Mouse (Mus musculus): Measurements from ENCODE around the gene Snph.
A peak's percentile ranks its signal among the peaks of the same experiment; 100 is the strongest.

Snph gene

DNA sequence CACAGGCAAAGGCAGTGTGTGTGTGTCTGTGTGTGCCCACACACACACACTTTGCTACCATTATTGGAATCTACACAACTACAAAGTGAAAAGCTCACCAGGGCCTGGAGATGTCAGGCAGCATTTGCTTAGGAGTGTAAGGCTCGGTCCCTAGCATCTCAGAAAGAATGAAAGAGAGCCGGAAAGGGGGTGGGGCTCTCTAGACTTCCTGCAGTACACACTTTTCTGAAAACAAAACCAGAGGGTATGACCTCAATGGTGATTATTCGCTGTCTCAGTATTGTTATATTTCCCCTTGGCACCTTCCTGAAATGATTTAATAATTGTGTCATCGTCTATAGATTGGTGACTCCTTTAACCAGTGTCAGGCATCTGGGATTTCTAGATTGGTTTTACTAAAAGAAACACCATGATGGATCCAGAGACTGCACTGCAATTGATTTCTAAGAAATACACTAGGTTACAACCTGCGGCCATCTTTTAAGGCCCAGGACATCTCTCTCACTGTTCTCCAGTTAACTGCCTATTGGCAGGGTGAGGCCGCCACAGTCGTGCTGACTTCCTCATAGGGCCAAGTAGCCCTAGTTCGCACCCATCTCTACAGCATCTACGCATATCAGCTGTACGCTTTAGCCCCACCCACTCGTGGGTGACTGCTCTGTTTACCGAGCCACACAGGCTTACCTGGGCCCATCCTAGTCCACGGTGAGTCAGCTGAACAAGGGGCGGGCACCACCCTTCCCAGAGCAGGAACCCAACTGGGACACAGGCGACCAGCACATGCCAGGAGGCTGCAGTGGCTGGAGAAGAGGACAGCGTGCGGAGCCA is 60.3 kb downstream of the Snph start, which contains the start of gene Sdcbp2:
Sdcbp2 (plus strand) TSS at position 750 of the 828 bp plus-strand sequence.
- no peak for TF ChIP-seq GATA4 (IDR thresholded peaks at IDR 0.05; ENCODE audit: insufficient replicate concordance, low read length)

DNA sequence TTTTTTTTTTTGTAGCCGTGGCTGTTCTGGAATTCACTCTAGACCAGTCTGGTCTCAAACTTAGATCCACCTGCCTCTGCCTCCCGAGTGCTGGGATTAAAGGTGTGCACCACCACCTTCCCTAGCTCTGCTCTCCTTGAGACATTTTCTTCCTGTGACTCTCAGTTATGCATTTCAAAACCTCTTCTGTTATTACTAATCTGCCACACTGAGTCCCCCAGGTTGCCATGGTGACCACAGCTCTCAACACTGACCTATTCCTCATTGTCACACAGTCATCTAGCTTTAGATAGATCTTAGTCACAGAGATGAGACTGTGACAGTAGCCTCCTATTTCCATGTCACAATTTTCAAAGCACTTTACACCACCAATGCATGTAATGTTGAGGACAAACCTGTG is 62.9 kb downstream of the Snph start:
- no peak for TF ChIP-seq GATA4 (IDR thresholded peaks at IDR 0.05; ENCODE audit: insufficient replicate concordance, low read length)

- TF ChIP-seq GATA4 (IDR thresholded peaks at IDR 0.05; ENCODE audit: insufficient replicate concordance, low read length): no peak
Observed at GRCm38 (mm10) chr2:151566856-151567255, 65.5 kb downstream of the Snph start.

GRCm38 (mm10) chr2:151564986-151565385 is 67.4 kb downstream of the Snph start:
- TF ChIP-seq GATA4 (IDR thresholded peaks at IDR 0.05; ENCODE audit: insufficient replicate concordance, low read length): no peak

GRCm38 (mm10) chr2:151564006-151564405 is 68.4 kb downstream of the Snph start:
- TF ChIP-seq GATA4 (IDR thresholded peaks at IDR 0.05; ENCODE audit: insufficient replicate concordance, low read length): no peak

DNA sequence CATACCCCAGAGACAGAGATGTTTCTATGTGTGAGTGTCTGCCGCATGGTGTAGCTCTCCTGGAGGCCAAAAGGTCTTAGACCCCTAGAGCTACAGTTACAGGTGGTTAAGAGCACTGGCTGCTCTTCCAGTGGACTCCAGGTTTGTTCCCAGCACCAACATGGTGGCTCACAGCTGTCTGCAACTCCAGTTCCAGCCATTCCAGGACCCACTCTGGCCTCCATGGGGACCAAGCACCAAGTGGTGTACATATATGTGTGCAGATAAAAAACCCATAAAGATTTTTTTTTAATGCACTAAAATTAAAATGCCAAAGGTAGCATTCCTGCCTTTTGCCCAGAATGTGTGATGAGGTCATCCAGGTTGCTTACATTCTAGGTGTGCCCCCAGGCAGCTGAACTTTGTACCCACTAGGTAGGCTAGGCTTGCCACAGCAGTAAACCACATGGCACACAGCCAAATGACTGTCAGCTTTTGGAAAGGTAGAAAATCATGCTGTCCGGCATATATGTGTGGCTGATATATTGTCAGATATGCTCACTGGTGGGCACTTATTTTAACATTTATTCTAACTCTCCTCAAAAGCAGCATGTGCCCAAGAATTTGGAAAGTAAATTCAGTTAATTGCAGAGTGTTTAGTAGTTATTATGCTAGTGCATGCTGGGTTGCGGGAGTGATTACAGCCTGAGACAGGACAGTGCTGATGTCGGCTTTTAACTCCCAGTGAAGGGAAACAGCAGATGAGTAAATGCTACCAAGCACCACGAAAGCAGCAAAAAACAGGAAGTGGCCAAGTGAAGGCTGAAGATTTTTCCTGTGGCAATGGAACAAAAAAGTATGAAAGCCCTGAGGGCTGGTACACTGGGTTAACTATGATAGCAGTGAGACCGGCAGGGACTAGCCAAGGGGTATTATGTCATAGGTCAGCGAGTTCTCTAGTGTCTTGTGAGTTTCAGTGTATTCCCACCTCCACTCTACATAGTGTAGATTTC is 69.2 kb downstream of the Snph start:
- no peak for TF ChIP-seq GATA4 (IDR thresholded peaks at IDR 0.05; ENCODE audit: insufficient replicate concordance, low read length)

- TF ChIP-seq GATA4 (IDR thresholded peaks at IDR 0.05; ENCODE audit: insufficient replicate concordance, low read length): no peak
Observed at GRCm38 (mm10) chr2:151549615-151550121, 82.7 kb downstream of the Snph start.

DNA sequence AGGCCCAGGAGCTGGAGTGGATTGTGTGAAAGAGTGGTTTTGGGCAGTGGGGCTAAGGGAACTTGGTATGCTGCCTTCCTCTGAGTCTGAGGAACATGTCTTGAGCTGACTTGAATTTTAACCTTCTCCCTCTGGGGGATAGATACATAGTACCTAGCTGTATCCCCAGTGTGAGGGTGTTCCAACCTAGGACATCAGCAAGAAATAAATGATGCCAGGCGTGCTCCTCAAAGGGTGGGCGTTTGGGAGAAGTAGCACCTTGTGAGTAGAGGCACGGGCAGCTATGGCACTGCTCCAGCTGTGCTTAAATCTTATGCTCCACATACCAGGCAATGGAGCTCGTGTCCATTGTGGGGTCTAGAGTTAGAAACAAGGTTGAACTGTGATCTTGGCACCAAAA is 85.8 kb downstream of the Snph start:
- TF ChIP-seq GATA4 (IDR thresholded peaks at IDR 0.05; ENCODE audit: insufficient replicate concordance, low read length): no peak

DNA sequence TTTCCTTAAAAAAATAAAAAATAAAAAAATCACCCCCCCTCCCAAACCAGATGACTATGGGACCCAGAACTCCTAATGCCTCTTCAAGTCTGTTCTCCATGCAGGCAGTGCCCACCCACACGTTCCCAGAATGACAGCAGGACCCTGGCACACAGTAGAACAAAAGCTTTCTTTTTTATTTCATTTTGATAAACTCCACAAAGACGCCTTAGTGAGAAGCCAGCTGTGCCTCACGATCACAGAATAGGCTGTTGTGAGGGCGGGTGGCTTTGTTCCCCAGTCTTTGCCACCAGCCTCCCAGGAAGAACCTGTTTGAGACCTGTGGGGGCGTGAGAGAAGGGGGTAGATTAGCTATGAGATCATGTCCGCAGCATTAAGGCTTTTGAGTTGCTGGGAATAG is 87.7 kb downstream of the Snph start:
- TF ChIP-seq GATA4 (IDR thresholded peaks at IDR 0.05; ENCODE audit: insufficient replicate concordance, low read length): no peak

DNA sequence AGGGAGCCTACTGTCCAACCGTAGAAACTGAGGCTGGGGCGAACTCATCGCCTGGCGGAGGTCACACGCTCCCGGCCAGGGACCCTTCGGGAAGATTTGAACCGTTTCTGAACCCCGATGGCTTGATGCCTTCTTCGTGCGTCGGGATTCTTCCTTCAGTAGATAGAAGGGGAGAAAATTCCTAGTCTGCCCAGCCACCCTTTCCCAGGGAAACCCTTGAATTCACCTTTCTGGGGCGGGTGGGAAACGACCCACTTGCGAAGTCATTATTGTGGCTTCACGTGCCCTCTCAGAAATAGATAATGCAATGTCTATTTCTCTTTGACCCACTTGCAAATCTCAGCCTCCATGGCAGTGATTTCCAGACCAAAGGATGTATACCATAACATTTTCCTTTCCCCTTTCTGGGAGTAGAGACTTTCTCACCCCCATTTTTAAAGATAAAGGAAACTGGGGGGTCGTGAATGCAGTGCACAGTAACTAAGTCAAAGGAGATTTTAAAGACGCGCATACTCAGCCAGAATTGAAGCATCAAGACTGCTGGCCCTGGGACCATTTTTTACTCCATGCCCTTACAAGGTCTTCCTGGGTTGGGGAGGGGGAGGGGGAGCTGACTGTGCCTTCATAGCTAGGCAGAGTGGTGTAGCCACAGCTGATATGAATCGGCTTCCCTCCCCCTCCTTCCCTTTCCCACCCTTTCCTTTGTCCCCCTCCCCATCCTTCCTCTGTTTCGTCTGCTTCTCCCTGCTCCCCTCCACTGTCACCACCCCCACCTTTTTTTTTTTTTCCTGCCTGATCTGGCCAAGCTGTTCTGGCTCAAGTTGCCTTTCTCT is 89.1 kb downstream of the Snph start:
- peak; percentile 77; the same call in 1 of the 2 replicates for TF ChIP-seq GATA4 (IDR thresholded peaks at IDR 0.05; ENCODE audit: insufficient replicate concordance, low read length)

DNA sequence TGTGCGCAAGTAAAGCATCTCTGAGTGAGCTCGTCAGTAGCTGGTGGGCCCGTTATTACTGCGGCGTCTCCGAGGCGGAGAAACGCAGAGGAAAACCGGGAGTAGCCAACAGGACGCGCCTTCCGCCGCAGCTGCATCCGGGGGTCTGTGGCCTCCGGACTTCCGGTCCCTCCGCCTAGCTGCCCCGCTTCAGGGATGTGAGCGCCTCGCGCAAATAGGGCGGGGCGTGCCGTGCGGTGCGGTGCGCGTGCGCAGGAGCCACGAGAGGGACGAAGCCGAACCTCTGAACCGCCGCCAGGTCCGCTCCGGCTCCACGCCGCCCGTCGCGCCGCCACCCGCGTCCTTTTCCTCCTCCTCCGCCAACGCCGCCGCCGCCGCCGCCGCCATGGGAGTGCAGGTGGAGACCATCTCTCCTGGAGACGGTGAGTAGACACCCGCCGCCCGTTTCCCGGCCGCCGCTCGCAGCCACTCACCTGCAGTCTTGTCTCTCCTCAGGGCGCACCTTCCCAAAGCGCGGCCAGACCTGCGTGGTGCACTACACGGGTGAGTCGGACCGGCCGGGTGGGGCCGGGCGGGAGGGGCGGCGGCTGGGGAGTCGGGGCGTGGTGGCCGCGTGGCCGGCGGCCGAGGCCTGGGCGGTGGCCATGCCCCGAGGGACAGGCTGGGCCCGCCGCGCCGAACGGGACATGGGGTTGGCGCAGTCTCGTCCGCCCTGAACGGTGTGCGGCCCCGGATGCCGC is 89.9 kb downstream of the Snph start, which contains the start of gene Fkbp1a:
Fkbp1a (plus strand) TSS at position 161 of the 740 bp plus-strand sequence.
- peak; percentile 49; the same call in 1 of the 2 replicates for TF ChIP-seq GATA4 (IDR thresholded peaks at IDR 0.05; ENCODE audit: insufficient replicate concordance, low read length)
